Mouse (Mus musculus) frontal cortex, postnatal 36 days (tissue): ENCODE measurements at regions not wholly inside any gene's neighbourhood (a gene's known extent, or its start where the extent isn't known, plus 50 kb on each side); places are given as distances from the start of the nearest gene placed in this dataset.
"Not testable (repeated sequence)": the region's sequence is repeated elsewhere in the genome, so short reads cannot be mapped to it uniquely, and the experiment has no call there.

ENCODE experiments used
- DNase-seq, 2 experiments: peaks; one replicate each; pipeline ENCODE4 v3.0.0; 2022; ENCODE audit warnings: low spot score in 2 of 2

- DNase-seq: not testable (repeated sequence)
Observed at GRCm38 (mm10) chr10:52529661-52530060, 112.3 kb downstream of the Nus1 start.

DNA sequence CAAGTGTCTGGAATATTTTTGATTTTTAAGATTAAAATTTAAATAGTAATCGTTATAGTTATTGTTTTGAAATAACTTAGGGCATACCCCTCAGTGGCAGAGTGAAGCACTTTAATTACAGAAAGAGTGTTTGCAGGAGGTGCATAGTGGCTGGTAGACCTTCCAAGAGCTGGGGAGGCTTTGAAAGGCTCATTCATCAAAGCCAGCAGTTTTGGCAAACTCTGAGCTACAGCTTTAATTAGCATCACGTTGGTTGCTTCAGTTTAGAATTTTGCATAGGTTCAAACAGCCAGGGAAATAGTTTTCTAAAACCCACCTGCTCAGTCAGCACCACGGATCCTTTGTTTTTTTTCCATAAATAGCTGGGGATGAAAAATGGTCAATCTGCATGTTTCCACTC lies 113.5 kb downstream of the Nus1 start:
- no peak for DNase-seq

- DNase-seq: no peak
Observed at GRCm38 (mm10) chr10:52533278-52533892, 116.0 kb downstream of the Nus1 start.

GRCm38 (mm10) chr10:52533893-52534287 lies 116.5 kb downstream of the Nus1 start:
- DNase-seq: peak; percentile 27 to 46

DNA sequence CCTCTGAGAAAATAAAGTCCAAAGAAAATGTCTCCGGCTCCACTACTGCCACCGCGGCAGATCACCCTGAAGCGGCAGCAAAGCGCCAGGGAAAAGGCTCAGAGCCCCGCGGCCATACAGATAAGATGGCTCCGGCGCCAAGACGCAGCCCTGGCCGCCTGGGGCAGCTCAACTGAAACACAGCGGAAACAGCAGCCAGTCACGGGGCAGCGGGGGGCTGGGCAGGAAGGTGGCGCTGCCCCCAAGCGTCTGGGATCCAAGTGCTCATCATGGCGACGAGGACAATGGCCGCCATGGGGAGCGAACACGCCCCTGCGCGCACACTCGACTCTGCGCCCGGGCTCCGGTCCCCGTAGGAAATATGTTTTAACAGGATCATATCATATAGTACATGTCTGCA lies 128.2 kb downstream of the Nus1 start:
- DNase-seq: no peak

GRCm38 (mm10) chr10:52577383-52577782 lies 113.0 kb upstream of the Slc35f1 start:
- DNase-seq: no peak

DNA sequence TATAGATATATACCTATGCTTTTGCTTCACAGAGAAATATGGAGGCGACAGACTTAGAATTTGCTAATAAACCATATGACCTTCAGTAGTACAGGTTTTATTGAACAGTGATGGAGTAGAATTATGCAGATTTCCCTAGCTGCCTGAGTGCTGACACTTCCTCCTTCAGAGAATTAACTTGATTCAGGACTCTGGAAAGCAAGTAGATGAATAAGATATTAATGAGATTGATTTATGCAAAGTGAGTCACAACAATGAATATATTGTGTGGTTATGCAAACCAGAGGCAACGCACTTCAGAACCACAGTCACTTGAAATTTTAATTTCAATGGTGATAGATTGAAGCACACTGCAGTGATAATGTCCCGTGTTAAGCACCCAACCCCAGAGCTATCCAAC lies 112.5 kb upstream of the Slc35f1 start:
- DNase-seq: no peak

- no peak for DNase-seq
Observed at GRCm38 (mm10) chr10:52578238-52578832, 112.0 kb upstream of the Slc35f1 start.

GRCm38 (mm10) chr10:52593780-52594179 lies 96.6 kb upstream of the Slc35f1 start:
- DNase-seq: no peak
